Mouse (Mus musculus): ENCODE results near the gene Alg9. TPM values are rescaled to one million over a fixed set of nuclear protein-coding genes. Genes with fewer than 3 reads are reported as not detected.
A peak's percentile ranks its signal among the peaks of the same experiment; 100 is the strongest.

Alg9 gene
- total RNA-seq (2022) = 10 to 100 TPM; 17.6 to 31.5 (median 21.7) TPM

- peak; percentile 77 for DNase-seq
Observed at GRCm38 (mm10) chr9:50774991-50775612, at the start of gene Alg9, which contains the start of gene 1110032A03Rik. Gene Alg9, plus strand, starts transcription at chr9:50775019. Gene 1110032A03Rik, minus strand, starts transcription at chr9:50775520.

- no peak for DNase-seq
Observed at GRCm38 (mm10) chr9:50725921-50726590, 48.8 kb upstream of the Alg9 start.

DNA sequence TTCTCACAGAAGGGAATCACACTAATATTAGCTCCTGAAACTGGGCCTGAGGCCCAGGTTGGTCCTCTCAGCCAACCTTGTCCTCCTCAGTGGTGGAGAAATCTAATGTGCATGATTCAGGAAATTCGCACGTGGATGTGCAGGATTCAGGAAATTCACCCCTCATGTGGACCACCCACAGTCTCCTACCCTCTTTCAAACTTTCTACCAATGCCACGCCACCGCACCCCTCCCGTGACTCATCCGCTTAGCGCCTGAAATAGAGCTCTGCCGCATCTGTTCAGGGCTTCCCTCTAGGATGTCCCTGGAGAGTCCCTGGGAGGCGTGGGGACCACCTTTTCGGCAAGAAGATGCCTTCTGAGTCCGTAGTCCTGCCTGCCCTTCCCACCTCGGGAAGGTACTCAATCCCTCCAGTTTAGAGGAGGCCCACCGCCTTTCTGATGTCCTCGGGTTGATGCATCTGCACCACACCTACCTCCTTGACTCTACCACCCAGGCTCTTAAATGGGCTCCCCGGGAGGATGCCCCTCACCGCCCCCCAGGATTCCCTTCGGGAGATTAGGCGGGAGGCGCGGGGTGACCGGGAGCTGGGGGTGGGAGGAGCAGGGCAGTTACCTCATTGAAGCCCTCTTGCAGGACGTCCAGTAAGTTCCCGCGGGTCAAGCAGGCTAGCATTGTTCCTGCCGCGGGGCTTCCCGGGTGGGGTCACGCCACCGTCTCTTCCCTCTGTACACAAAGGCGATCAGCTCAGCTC, 47.5 kb upstream of the Alg9 start:
- DNase-seq = peak; percentile 12

- peak; percentile 48 for DNase-seq
Observed at GRCm38 (mm10) chr9:50727925-50728651, 46.7 kb upstream of the Alg9 start.

DNA sequence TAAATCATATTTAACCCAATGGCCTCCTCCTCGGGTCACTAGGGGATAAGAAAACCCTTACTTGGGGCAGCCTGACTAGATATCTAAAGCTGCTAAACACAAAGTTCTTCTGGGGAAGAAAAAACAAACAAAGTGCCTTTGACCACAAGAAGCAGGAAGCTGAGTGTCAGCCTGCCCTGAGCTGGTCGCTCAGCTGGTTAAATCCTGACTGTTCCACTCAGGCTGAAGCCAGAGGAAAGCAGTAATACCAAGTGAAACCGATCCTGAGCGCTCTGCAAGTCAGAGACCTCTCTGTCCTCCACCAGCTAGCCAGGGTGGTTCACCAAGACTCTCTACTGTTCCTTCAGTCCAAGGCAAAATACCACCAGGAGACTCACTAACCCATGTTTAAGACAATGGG, 45.2 kb upstream of the Alg9 start:
- DNase-seq = no peak

GRCm38 (mm10) chr9:50732560-50732959, 42.3 kb upstream of the Alg9 start:
- DNase-seq = no peak

GRCm38 (mm10) chr9:50734989-50735388, 39.8 kb upstream of the Alg9 start:
- DNase-seq = no peak

DNA sequence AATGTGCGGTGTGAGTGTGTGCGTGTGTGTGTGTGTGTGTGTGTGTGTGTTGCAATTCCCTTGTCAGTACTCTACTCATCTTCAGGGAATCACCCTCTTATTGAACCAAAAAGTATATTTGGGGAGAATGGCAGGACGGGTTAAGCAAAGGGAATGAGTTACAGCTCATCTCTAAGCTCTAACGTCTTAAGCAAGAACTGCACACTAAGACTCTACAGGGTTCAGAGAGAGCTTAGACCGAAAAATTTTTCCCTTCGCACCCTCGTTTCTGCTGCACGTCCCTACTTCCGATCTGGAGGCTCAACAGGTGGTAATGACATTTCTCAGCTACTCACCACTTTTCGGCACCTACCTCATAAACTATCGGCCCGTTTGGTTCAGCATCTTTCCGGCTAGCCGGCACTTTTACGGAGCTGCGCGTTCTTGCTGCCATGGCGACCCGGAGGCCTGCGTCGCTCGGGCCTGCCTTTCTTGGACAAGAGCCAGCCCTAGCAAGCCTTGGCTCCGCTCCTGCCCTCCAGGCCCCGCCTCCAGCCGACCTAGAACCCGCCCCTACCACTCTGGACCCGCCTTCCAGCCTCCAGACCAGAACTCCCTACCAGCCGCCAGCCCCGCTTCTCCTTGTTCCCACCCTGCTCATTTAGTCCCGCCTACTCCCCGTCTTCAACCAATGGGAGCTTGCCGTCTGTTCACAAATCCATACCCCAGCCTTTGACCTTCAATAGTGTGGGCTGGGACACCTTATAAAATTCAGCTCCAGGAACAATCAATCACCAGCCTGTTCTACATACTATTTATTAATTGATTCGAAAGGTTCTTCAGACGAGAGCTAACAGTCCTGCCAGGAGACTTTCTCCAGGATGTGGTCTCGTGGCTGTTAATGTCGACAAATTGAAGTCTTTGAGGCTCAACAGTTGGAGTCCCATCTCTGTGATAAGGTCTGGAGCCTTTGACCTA, 35.6 kb upstream of the Alg9 start, which contains the start of gene Dixdc1:
Dixdc1 (minus strand) TSS at position 604 of the 957 bp plus-strand sequence.
- peak; percentile 94 for DNase-seq

DNA sequence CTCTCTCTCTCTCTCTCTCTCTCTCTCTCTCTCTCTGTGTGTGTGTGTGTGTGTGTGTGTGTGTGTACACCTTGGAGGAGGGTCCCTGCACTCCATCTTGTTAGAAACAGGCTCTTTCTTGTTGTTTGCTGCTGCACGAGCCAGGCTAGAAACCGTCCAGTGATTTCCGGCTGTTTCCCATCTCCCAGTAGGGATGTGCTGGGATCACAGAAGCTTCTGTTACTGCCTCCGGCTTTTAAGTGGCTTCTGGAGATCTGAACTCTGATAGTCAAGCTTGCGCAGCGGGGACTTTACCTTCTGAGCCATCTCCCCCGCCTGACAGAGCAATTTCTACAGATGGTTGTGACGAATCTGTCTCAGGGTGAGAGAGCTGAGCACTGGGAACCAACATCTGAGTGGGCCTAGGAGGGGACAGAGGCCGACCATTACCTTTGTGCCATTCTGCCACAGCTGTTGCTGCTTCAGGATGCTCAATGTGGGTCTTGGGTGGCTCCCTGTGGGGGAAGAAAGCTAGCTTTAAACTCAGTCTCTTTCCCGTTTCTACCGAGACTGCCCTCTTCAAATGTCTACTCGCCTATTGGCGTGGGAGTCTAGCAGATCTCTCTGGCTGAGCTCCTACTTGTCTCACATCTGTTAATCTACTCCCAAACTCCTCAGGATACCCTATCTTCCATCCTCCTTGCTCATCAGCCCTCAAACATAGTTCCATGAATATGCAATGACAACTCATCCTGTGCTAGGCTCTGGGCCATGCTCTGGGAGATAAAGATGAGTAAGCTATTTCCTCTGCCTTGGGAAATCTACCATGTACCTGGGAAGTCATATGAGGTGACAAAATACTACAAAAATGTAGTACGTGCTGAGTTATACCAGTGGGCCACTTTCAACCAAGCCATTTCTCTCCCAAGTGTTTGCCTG, 33.7 kb upstream of the Alg9 start:
- no peak for DNase-seq

- no peak for DNase-seq
Observed at GRCm38 (mm10) chr9:50742261-50742660, 32.6 kb upstream of the Alg9 start.

DNA sequence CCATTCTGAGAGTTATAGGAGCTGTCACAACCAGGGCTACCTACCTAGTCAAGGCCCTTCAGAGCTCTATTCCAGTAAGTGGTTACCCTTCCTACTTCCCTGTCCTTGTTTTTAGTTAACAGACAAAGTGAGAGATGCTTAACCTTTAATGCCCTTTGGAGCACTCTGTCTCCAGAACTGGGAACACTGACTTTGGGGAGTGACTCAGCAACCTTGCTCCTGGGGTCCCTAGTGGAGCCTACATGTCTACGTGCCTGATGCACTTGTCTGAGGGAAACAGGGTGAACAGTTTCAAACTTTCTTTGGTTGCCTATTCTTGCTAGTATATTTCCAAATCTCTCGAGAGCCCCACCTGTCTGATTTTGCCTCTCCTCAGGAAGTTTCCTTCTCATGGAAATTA, 32.1 kb upstream of the Alg9 start:
- DNase-seq = no peak

DNA sequence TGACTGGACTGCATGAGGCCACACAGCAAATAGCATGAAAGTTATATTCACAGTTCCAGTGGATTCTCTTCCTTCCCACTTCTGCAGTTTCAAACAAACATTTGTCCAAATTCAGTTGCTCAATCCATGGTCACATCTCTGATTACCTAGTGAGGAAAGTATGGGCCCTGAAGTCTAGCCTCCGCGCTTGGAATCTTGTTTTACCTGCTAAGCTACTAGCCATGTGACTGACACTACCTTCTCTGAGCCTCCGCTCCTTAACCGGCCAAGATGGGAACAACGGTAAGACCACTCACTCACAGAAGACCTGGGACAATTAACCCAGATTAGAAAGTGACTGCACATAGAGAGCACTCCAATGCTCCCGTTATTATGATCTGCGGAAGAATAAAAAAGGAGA, 29.0 kb upstream of the Alg9 start:
- DNase-seq = no peak

DNA sequence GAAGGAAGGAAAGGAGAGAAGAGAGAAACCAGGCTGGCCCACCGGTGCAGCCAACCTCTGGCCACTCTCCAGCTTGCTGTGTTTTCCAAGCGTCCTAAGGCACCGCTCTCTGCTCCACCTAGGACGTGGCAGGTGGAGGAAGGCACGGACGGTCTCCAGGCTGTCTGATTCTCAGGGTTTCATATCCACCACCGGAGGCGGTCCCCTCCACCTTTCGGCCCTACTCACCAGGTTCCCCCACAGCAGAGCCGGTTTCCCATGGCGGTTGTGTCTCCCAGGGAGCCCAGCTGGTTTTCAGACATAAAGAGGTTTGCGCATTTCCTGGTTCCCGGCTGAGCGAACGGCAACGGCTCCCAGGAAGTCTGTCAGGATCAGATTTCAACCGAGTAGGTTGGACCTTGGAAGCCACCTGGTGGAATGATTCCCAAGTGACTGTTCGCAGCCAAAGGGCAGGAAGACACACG, 28.6 kb upstream of the Alg9 start, which contains the start of gene 2310030G06Rik:
2310030G06Rik (minus strand) TSS at position 323 of the 464 bp plus-strand sequence.
- DNase-seq = no peak

- DNase-seq = no peak
Observed at GRCm38 (mm10) chr9:50750706-50751105, 24.1 kb upstream of the Alg9 start.

DNA sequence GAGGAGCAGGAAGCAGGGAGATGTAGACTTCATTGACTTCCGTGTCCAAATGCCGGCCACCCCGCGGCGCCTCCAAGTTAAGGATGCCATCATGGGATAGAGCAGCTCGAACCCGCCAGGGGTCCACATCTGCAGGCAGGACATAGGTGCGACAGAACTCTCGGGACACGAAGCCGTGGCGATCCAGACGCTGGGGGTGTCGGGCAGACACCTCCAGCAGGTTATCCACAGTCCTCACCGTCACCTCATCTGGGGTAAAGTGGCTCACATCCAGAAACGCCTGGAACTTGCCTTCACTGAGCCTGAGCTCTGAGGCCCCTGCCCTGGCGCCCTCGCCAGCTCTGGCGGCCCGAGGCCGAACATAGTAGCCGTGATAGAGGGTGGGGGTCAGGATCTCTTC, 23.5 kb upstream of the Alg9 start, which contains the start of gene Cryab:
Cryab (plus strand) TSS at position 3 of the 400 bp plus-strand sequence.
- no peak for DNase-seq

DNA sequence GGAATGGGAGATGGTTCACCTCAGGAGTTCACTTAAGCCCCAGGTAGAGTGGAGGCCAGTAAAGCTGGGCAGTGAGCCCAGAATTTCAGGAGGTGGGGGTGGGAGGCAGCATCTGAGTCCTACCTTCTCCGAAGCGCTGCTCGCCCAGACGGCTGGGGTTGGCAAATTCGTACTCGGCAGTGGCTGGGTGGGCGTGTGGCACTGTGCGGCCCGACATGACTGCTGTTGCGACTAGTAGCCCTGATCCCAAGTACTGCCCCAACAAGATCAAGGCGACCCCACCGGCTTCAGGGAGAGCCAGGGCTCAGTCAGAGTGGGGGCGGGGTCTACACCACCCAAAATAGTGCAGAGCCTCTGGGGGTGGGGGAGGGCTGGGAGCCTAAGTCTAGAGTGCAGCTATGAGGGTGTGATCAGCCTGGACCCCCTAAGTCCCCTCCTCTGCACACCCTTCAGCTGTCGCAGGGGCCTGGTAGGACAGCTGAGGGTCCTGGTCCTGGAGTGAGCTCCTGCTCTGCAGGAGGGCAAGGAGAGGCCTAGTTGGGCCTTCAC, 22.7 kb upstream of the Alg9 start, which contains the start of gene Hspb2:
Hspb2 (minus strand) TSS at position 301 of the 549 bp plus-strand sequence.
- DNase-seq = no peak

GRCm38 (mm10) chr9:50752784-50753615, 21.8 kb upstream of the Alg9 start:
- no peak for DNase-seq

DNA sequence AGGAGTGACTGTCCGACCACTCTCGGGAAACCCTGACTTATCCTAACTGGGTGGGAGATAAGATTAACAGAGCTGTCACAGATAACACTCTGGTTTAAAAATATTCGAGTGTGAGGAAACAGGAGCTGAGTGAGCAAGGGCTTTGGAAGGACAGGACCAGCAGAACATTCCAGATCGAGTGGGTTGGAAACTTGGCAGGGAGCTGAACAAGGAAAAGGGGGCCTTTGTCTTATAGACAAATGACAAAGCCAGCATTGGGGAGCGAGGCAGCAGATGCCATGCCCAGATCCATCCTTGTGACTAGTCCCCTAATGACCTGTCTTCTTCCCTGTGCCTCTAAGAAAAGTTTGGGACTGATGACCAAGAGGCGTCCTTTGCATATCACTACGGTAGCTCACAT, 20.9 kb upstream of the Alg9 start:
- DNase-seq = no peak

DNA sequence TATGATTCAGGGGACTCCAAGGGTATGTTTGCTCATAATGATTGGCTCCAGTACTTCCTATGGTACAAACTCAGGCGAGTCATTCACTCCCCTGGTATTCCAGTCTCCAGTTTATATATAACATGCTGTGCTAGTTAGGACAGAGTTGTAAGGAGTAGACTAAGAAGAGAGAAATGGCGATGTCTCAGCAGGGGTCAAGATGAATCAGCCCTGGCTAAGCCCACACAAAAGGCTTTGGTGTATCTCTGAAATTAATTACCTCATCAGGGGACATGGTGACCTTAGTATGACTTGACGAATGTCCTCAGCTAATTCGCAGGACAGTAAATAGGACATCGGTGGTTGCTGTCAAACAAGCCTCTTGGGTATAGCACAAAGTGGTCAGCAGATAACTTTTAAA, 18.1 kb upstream of the Alg9 start:
- no peak for DNase-seq

Measured in adrenal gland, adult 8-10 months (tissue).